Mouse (Mus musculus): Measurements from ENCODE around the gene Pcsk5. TPM values are rescaled to one million over a fixed set of nuclear protein-coding genes. Genes with fewer than 3 reads are reported as not detected.
A peak's percentile ranks its signal among the peaks of the same experiment; 100 is the strongest.

Gene Pcsk5
- total and polyA plus RNA-seq, 3 experiments, result not detected

DNA sequence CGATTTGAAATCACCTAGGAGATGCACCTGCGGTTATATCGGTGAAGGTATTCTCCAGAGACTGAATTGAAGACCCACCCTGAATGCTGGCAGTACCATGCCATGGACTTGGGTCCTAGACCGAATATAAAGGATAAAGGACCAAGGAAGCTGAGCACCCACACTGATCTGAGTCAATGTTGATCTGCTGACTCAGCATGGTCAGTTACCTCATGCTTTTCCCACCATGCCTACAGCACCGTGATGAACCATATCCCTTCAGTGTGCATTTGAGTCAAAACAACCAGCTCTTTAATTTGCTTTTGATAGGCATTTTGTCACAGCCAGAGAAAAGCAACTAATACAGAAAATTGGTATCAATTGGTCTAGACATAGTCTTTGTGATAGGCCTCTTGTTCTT is 262.9 kb downstream of the Pcsk5 start:
- TF ChIP-seq MAFK (IDR thresholded peaks at IDR 0.05; ENCODE audit: insufficient replicate concordance, low read length), result peak; percentile 86
- no peak for TF ChIP-seq RCOR1 (conservative IDR thresholded peaks at IDR 0.05; ENCODE audit: low read depth, low read length)
- in situ Hi-C loops (cut with MboI; ENCODE audit: low pct_ligation_motif_present, low pct_unique_long_range_greater_than_20kb, low sequenced_read_pairs), result no loop called here
- no peak for DNase-seq (ENCODE audit: extremely low read depth)
- H3K4me1 ChIP-seq (ENCODE audit: control insufficient read depth in 1 of 2, insufficient read depth in 2 of 2), result no peaks in the 10 kb centered on the region
- H3K9me3 ChIP-seq (replicated peaks; ENCODE audit: low read length), result no peaks in the 10 kb centered on the region
- dilution Hi-C loops (cut with MboI; ENCODE audit: extremely low pct_ligation_motif_present, extremely low pct_unique_long_range_greater_than_20kb, low sequenced_read_pairs), result no loop called here
- H3K27ac ChIP-seq (ENCODE audit: insufficient read depth, low read depth), result no peak overlapping the region
- H3K9ac ChIP-seq (ENCODE audit: insufficient read depth, low read depth), result no peak overlapping the region
- H3K4me2 ChIP-seq (ENCODE audit: insufficient read depth, low read depth, poor library complexity, severe bottlenecking), result no peak overlapping the region
- H3K36me3 ChIP-seq (replicated peaks in 1 of 2; ENCODE audit: control insufficient read depth in 1 of 2, insufficient read depth in 1 of 2, low read length in 1 of 2), result no peaks in the 10 kb centered on the region
- no peaks in the 10 kb centered on the region for H3K27me3 ChIP-seq (replicated peaks)
- H3K79me2 ChIP-seq (replicated peaks; ENCODE audit: control insufficient read depth, extremely low read depth, insufficient read depth, poor library complexity, severe bottlenecking), result no peaks in the 10 kb centered on the region
- no peak overlapping the region for H3K4me3 ChIP-seq (replicated peaks in 1 of 3; ENCODE audit: low read depth in 2 of 3, low read length in 2 of 3, poor library complexity in 1 of 3)

DNA sequence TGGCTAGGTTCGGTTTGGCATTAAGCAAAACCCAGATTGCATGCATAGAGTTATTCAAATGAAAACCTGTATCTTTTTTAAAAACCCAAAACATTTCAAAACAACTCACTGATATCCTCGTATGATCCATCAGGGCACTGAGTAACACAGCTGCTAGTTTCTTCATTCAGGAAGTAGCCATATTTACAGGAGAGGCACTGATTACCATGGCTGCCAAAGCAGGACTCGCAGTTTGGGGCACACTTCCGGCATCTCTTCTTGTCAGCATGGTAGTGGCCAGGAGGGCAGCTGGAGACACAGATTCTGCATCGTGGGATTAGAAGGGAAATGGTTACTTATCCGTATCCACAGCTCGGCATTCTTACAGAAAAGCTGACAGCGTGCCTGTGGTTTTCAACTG is 265.1 kb downstream of the Pcsk5 start:
- Histone ChIP-seq H3K27ac (ENCODE audit: insufficient read depth, low read depth) (no peak overlapping the region), H3K36me3 (replicated peaks in 1 of 2; ENCODE audit: control insufficient read depth in 1 of 2, insufficient read depth in 1 of 2, low read length in 1 of 2) (no peaks in the 10 kb centered on the region), H3K4me3 (replicated peaks in 1 of 3; ENCODE audit: low read depth in 2 of 3, low read length in 2 of 3, poor library complexity in 1 of 3) (no peak overlapping the region), H3K4me1 (ENCODE audit: control insufficient read depth in 1 of 2, insufficient read depth in 2 of 2) (no peaks in the 10 kb centered on the region), H3K4me2 (ENCODE audit: insufficient read depth, low read depth, poor library complexity, severe bottlenecking) (no peak overlapping the region), H3K27me3 (replicated peaks) (no peaks in the 10 kb centered on the region), H3K9me3 (replicated peaks; ENCODE audit: low read length) (no peaks in the 10 kb centered on the region), H3K9ac (ENCODE audit: insufficient read depth, low read depth) (no peak overlapping the region), H3K79me2 (replicated peaks; ENCODE audit: control insufficient read depth, extremely low read depth, insufficient read depth, poor library complexity, severe bottlenecking) (no peaks in the 10 kb centered on the region)
- DNase-seq (ENCODE audit: extremely low read depth), result no peak
- TF ChIP-seq NRF1 (IDR thresholded peaks at IDR 0.05; ENCODE audit: low read depth, low read length) (no peak), POLR2AphosphoS2 (IDR thresholded peaks at IDR 0.05; ENCODE audit: low read depth, low read length) (no peak), TCF12 (IDR thresholded peaks at IDR 0.05; ENCODE audit: low read depth, low read length) (no peak), RCOR1 (conservative IDR thresholded peaks at IDR 0.05; ENCODE audit: low read depth, low read length) (no peak), E2F4 (IDR thresholded peaks at IDR 0.05; ENCODE audit: insufficient replicate concordance, low read depth, low read length) (no peak), GABPA (IDR thresholded peaks at IDR 0.05; ENCODE audit: insufficient replicate concordance, low read depth, low read length) (no peak), ZKSCAN1 (IDR thresholded peaks at IDR 0.05; ENCODE audit: borderline replicate concordance, low read depth, low read length) (no peak), IRF4 (IDR thresholded peaks at IDR 0.05; ENCODE audit: low read depth, low read length) (no peak)
- dilution Hi-C loops (cut with MboI; ENCODE audit: extremely low pct_ligation_motif_present, extremely low pct_unique_long_range_greater_than_20kb, low sequenced_read_pairs), result no loop called here
- in situ Hi-C loops (cut with MboI; ENCODE audit: low pct_ligation_motif_present, low pct_unique_long_range_greater_than_20kb, low sequenced_read_pairs), result no loop called here

DNA sequence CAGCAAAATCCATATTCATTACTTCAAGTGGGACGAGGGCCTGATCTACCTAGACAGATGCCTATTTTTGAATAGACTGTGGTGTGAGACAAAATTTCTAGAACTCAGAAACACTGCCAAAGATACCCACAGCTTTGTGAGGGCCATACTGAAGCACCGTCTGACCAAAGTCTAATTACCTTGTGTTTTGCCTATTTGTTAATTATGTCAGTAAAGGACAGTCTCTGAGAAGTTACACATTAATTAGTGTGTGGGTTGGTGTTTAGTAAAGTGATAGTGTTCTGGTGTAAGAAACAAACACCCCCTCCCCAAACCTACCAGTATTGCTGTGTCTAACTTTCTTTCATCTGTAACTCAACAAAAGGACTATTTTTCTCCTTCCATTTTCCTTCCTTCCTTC is 266.5 kb downstream of the Pcsk5 start:
- no peaks in the 10 kb centered on the region for H3K27me3 ChIP-seq (replicated peaks)
- in situ Hi-C loops (cut with MboI; ENCODE audit: low pct_ligation_motif_present, low pct_unique_long_range_greater_than_20kb, low sequenced_read_pairs), result no loop called here
- no peaks in the 10 kb centered on the region for H3K9me3 ChIP-seq (replicated peaks; ENCODE audit: low read length)
- H3K9ac ChIP-seq (ENCODE audit: insufficient read depth, low read depth), result no peak overlapping the region
- H3K4me2 ChIP-seq (ENCODE audit: insufficient read depth, low read depth, poor library complexity, severe bottlenecking), result no peak overlapping the region
- no peaks in the 10 kb centered on the region for H3K36me3 ChIP-seq (replicated peaks in 1 of 2; ENCODE audit: control insufficient read depth in 1 of 2, insufficient read depth in 1 of 2, low read length in 1 of 2)
- H3K79me2 ChIP-seq (replicated peaks; ENCODE audit: control insufficient read depth, extremely low read depth, insufficient read depth, poor library complexity, severe bottlenecking), result no peaks in the 10 kb centered on the region
- no peak for DNase-seq (ENCODE audit: extremely low read depth)
- H3K4me3 ChIP-seq (replicated peaks in 1 of 3; ENCODE audit: low read depth in 2 of 3, low read length in 2 of 3, poor library complexity in 1 of 3), result no peak overlapping the region
- TF ChIP-seq GABPA (IDR thresholded peaks at IDR 0.05; ENCODE audit: insufficient replicate concordance, low read depth, low read length) (no peak), TBP (conservative IDR thresholded peaks at IDR 0.05; ENCODE audit: low read depth, low read length) (no peak), ZC3H11A (IDR thresholded peaks at IDR 0.05; ENCODE audit: low read depth, low read length) (no peak), ZNF384 (IDR thresholded peaks at IDR 0.05; ENCODE audit: low read depth, low read length) (no peak), MEF2A (IDR thresholded peaks at IDR 0.05; ENCODE audit: borderline replicate concordance, low read depth, low read length) (no peak), RAD21 (IDR thresholded peaks at IDR 0.05; ENCODE audit: low read depth, low read length) (no peak), CHD2 (IDR thresholded peaks at IDR 0.05; ENCODE audit: low read length) (no peak), HCFC1 (IDR thresholded peaks at IDR 0.05; ENCODE audit: low read depth, low read length) (no peak), MAZ (IDR thresholded peaks at IDR 0.05; ENCODE audit: low read depth, low read length) (no peak), USF1 (IDR thresholded peaks at IDR 0.05; ENCODE audit: low read depth, low read length) (no peak), IRF4 (IDR thresholded peaks at IDR 0.05; ENCODE audit: low read depth, low read length) (no peak), BHLHE40 (IDR thresholded peaks at IDR 0.05; ENCODE audit: low read depth, low read length) (no peak), MAFK (IDR thresholded peaks at IDR 0.05; ENCODE audit: insufficient replicate concordance, low read length) (no peak), ZMIZ1 (IDR thresholded peaks at IDR 0.05; ENCODE audit: low read depth, low read length) (no peak)
- H3K4me1 ChIP-seq (ENCODE audit: control insufficient read depth in 1 of 2, insufficient read depth in 2 of 2), result no peaks in the 10 kb centered on the region
- dilution Hi-C loops (cut with MboI; ENCODE audit: extremely low pct_ligation_motif_present, extremely low pct_unique_long_range_greater_than_20kb, low sequenced_read_pairs), result no loop called here
- no peak overlapping the region for H3K27ac ChIP-seq (ENCODE audit: insufficient read depth, low read depth)
